Mouse (Mus musculus) limb, embryonic 10.5 days (tissue): ENCODE data around the gene Vps37d. TPM values are rescaled to one million over a fixed set of nuclear protein-coding genes. Genes with fewer than 3 reads are reported as not detected.
"Not testable (repeated sequence)": the region's sequence is repeated elsewhere in the genome, so short reads cannot be mapped to it uniquely, and the experiment has no call there.

ENCODE experiments used
- DNase-seq: peaks from one replicate; pipeline ENCODE4 v3.0.0-alpha.2; 2017; ENCODE audit warnings: low spot score
- H3K27ac ChIP-seq: fragments of 300-500 bp; sonication (generic); 2 replicates; pipeline ENCODE4 v1.5.1; 2016; ENCODE audit warnings: mild to moderate bottlenecking
- H3K27me3 ChIP-seq: fragments of 300-500 bp; sonication (generic); 2 replicates; pipeline ENCODE4 v1.6.1; 2016; ENCODE audit warnings: low read depth, mild to moderate bottlenecking; ENCODE audit not compliant: poor library complexity, severe bottlenecking
- H3K36me3 ChIP-seq: fragments of 300-500 bp; sonication (generic); 2 replicates; pipeline ENCODE4 v1.6.1; 2016; ENCODE audit warnings: mild to moderate bottlenecking, moderate library complexity
- H3K4me1 ChIP-seq: fragments of 300-500 bp; sonication (generic); 2 replicates; pipeline ENCODE4 v1.6.1; 2016
- H3K4me3 ChIP-seq: fragments of 300-500 bp; sonication (generic); 2 replicates; pipeline ENCODE4 v1.5.1; 2016; ENCODE audit warnings: mild to moderate bottlenecking, moderate library complexity
- H3K9me3 ChIP-seq: fragments of 300-500 bp; sonication (generic); replicated peaks from 2 replicates; pipeline ENCODE4 v1.6.1; 2016; ENCODE audit warnings: mild to moderate bottlenecking
- WGBS: fragments of 180-500 bp; shearing (Covaris S2); methylation state at CpG from one replicate; pipeline ENCODE4 v1.1.7; 2016; 5-methylcytosine and 5-hydroxymethylcytosine counted together
- polyA plus RNA-seq: library from polyadenylated mRNA; unstranded; fragments of >200 nt; fragmentation: Nextera tagmentation; extraction: Ambion mirVana; gene quantifications from 2 replicates; pipeline ENCODE4 v1.2.1, GENCODE M21; 2016

Gene Vps37d
- polyA plus RNA-seq, 1 experiment from 2014 or later = 12.7 TPM

DNA sequence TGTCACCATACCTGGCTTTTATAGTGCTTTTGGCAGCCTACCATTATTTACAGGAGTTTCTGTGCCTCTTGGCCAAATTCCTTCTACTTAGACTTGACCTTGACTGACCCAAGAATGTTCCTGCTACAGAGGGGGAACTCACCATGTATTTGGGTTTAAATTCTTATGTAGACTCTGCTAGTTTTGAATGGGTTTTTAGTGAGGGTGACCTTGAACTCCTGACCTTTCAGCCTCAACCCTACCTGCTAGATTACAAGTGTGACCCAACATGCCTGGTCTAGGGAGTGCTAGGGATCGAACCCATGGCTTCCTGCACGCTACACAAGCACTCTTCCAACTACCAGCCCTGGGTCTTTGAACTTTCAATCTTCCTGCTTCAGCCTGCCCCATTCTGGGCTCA lies 6.0 kb downstream of the Vps37d start:
- no peak overlapping the region for H3K4me3 ChIP-seq
- H3K27me3 ChIP-seq = 0 out of 2 replicates have a peak, but pooled peaks cover 6% of the 10 kb centered on the region
- WGBS = 92% methylated on average over 2 of the region's 2 CpGs
- peaks cover 65% of the 10 kb centered on the region for H3K36me3 ChIP-seq
- H3K9me3 ChIP-seq = no peaks in the 10 kb centered on the region
- H3K4me1 ChIP-seq = peaks cover 31% of the 10 kb centered on the region
- no peak for DNase-seq
- no peak overlapping the region for H3K27ac ChIP-seq

DNA sequence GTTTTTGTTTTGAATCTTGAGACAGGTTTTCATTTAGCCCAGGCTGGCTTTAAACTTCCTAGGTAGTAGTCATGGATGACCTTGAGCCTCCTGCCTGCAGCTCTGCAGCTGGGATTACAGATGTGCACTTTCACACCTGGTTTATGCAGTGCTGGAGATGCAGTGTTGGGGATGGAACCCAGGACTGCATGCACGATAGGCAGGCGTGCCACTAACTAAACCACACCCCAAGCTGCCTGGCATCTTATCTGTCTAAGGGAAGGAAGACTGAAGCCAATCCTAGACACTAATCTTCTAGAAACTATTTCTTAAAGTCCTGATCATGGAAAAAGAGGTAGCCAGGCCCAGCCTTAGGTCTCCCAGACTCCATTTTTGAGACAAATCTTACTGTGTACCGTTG lies 7.6 kb downstream of the Vps37d start:
- Histone ChIP-seq H3K4me1 (peaks cover 27% of the 10 kb centered on the region), H3K4me3 (no peak overlapping the region), H3K27ac (no peak overlapping the region), H3K36me3 (peaks cover 68% of the 10 kb centered on the region), H3K27me3 (0 out of 2 replicates have a peak, but pooled peaks cover 6% of the 10 kb centered on the region), H3K9me3 (no peaks in the 10 kb centered on the region)
- WGBS = 93% methylated on average over 3 of the region's 3 CpGs
- DNase-seq = no peak

DNA sequence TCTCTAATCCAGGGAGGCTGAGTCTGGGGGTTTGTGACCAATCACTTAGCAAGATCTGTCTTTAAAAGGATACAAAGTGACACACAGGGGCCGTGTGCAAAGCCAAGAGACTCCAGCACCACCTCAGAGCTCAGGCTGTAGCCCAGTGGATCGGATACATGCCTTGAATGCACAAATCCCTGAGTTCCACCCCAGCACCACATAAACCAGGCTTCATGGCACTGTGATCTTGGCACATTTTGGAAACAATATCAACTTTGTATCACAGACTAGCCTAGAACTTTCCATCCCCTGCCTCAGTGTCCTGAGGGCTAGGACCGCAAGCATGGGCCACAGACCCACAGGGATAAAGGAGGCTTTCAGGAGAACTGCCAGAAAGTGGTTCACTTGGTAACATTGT lies 12.1 kb downstream of the Vps37d start:
- no peaks in the 10 kb centered on the region for H3K9me3 ChIP-seq
- no peak overlapping the region for H3K27ac ChIP-seq
- no peak overlapping the region for H3K4me3 ChIP-seq
- DNase-seq = no peak
- H3K4me1 ChIP-seq = peaks cover 25% of the 10 kb centered on the region
- 92% methylated on average over 3 of the region's 3 CpGs for WGBS
- H3K27me3 ChIP-seq = no peaks in the 10 kb centered on the region
- H3K36me3 ChIP-seq = peaks cover 45% of the 10 kb centered on the region

DNA sequence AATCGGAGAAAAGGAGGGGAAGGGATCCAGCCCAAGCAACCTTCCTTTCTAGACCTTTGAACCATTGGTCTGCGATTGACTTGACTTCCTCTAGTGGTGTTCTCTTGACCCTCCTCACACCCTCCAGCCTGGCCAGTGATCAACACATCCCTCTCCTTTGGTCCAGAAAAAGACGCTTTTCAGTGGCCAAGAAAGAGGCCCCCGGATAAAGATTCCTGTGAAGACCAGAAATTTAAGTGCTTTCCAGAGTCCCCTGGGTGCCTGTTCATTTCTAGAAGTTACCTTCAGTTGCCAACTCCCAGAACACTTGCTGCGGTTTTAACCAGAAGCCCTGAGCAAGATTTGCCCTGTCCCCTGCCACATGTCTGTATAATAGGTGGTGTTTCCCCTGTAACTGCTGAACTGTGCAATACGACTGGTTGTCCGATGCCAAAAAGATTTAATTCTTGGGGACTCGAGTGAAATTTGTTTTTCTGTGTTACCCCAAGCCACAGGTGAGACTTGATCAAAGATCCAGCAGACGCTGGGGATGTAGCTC lies 13.1 kb downstream of the Vps37d start, which contains the start of gene Bud23:
TSS of gene Bud23 (minus strand) at position 51 of the 538 bp plus-strand sequence.
- not testable (repeated sequence) for H3K27me3 ChIP-seq, H3K9me3 ChIP-seq, DNase-seq
- WGBS = 78% methylated on average over 9 of the region's 9 CpGs
- H3K4me3 ChIP-seq = peak within 1 kb of the TSS; percentile 90
- H3K27ac ChIP-seq = peak within 1 kb of the TSS; percentile 78
- H3K36me3 ChIP-seq = peaks cover 53% of the 10 kb centered on the region
- peaks cover 25% of the 10 kb centered on the region for H3K4me1 ChIP-seq

DNA sequence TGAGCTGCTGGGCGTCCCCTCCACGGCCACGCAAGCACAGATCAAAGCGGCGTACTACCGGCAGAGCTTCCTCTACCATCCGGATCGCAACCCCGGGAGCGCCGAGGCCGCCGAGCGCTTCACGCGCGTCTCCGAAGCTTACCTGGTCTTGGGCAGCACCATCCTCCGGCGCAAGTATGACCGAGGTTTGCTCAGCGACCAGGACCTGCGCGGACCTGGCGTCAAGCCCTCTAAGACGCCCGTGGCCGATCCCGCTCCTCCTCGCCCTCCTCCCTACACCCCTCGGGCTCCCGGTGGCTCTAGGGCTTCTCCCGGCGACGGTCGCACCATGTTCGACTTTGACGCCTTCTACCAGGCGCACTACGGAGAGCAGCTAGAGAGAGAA lies 13.7 kb downstream of the Vps37d start:
- WGBS = 1% methylated on average over 40 of the region's 40 CpGs
- Histone ChIP-seq H3K27ac (peak overlapping the region; percentile 78), H3K4me1 (peaks cover 25% of the 10 kb centered on the region), H3K4me3 (peak overlapping the region; percentile 90), H3K27me3 (no peaks in the 10 kb centered on the region), H3K36me3 (peaks cover 59% of the 10 kb centered on the region), H3K9me3 (no peaks in the 10 kb centered on the region)
- no peak for DNase-seq

DNA sequence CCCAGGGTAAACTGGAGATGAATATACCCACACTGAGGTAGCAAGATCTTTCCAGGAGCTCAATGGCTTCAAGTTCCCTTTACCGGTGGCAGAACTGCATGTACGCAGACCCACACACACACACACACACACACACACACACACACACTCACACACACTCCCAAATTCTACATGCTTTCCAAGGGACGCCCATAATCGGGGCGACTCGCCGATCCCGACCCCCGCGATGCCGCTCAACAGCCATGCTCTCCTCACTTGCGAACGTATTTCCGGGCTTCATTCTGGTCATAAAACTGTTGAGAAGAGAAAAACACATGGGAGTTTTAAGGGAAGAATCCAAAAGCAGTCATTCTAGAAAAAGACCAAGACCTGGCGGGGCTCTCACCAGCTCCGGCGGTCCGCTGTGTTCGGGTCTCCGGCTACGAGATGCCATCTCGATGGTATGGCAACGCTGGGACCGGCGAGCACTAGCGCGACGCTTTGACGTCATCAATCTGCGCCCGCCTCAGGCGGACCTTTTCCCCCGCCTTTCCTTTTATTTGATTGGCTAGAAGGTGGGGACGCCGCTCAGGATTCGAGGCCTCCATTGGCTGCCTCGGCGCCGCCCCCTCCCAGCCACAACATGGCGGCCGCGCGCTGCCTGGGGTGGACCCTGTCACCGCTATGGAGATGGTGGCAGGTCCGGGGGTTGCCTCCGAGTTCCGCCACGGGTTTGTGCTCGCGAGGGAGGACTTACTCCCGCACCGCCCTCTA lies 14.3 kb downstream of the Vps37d start, which contains the start of gene Dnajc30:
TSS of gene Dnajc30 (plus strand) at position 574 of the 753 bp plus-strand sequence.
- no peaks in the 10 kb centered on the region for H3K9me3 ChIP-seq
- H3K4me3 ChIP-seq = peak within 1 kb of the TSS; percentile 90
- H3K27ac ChIP-seq = peak within 1 kb of the TSS; percentile 78
- H3K27me3 ChIP-seq = no peaks in the 10 kb centered on the region
- H3K36me3 ChIP-seq = peaks cover 65% of the 10 kb centered on the region
- DNase-seq = peak; percentile 99
- H3K4me1 ChIP-seq = peaks cover 25% of the 10 kb centered on the region
- under 1% methylated on average over 52 of the region's 52 CpGs for WGBS

DNA sequence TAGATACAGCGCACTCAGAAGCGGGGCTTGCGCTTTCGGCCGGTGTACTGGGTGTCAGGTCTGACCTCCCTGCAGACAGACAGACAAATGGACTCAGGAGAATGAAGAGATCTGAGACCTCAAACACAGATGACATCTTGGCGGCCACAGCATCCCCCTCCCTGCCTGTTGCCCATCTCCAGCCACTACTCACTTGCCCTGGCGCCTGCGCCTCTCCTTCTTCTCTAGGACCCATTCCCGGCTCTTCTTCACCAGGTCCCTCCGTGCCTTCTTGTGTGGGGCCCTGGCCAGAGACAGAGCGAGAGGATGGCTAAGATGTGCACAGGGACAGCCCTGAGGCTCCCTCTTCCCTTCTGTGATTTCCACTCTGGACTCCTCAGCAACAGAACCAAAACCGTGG lies 24.7 kb downstream of the Vps37d start:
- H3K4me3 ChIP-seq = no peak overlapping the region
- no peak for DNase-seq
- peaks cover 88% of the 10 kb centered on the region for H3K36me3 ChIP-seq
- H3K27me3 ChIP-seq = no peaks in the 10 kb centered on the region
- WGBS = 92% methylated on average over 12 of the region's 12 CpGs
- H3K4me1 ChIP-seq = no peaks in the 10 kb centered on the region
- H3K9me3 ChIP-seq = no peaks in the 10 kb centered on the region
- H3K27ac ChIP-seq = 0 out of 2 replicates have a peak overlapping the region, but pooled peaks have one; percentile 28

DNA sequence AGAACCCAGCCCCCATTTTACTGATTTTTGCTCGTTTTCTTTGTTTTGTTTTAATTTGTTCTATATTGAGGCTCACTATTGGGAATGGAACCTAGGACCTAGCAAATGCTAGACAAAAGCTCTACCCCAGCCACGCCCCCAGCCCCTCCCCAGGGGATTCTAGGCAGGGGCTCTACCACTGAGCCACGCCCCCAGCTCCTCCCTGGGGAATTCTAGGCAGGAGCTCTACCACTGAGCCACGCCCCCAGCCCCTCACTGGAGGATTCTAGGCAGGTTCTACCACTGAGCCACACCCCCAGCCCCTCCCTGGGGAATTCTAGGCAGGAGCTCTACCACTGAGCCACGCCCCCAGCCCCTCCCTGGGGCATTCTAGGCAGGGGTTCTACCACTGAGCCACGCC lies 28.8 kb downstream of the Vps37d start:
- 96% methylated on average over 6 of the region's 6 CpGs for WGBS
- H3K4me3 ChIP-seq, H3K4me1 ChIP-seq, H3K9me3 ChIP-seq, DNase-seq, H3K27me3 ChIP-seq, H3K27ac ChIP-seq: not testable (repeated sequence)
- H3K36me3 ChIP-seq = peaks cover 72% of the 10 kb centered on the region

DNA sequence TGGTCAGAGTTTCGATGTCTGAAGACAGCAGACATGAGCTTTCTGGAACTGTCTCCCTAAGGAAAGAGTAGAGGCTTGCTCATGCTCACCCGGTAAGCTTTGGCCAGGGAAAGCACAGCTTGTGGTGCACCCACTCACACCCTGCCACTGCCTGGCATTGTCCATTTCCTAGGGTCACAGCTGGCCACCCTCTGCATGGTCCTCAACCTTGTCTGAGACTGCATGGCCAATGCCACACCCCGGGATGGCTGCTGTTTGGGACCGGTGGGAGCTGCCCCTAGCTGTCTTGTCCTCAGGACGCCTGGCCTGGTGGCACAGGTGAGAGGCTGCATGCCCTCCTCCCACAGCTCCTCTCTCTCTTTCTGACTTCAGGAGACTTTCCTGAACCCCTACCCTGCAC lies 29.5 kb downstream of the Vps37d start:
- H3K27me3 ChIP-seq = no peaks in the 10 kb centered on the region
- no peak overlapping the region for H3K4me3 ChIP-seq
- no peaks in the 10 kb centered on the region for H3K9me3 ChIP-seq
- H3K27ac ChIP-seq = no peak overlapping the region
- no peak for DNase-seq
- H3K4me1 ChIP-seq = no peaks in the 10 kb centered on the region
- 94% methylated on average over 5 of the region's 5 CpGs for WGBS
- peaks cover 68% of the 10 kb centered on the region for H3K36me3 ChIP-seq

DNA sequence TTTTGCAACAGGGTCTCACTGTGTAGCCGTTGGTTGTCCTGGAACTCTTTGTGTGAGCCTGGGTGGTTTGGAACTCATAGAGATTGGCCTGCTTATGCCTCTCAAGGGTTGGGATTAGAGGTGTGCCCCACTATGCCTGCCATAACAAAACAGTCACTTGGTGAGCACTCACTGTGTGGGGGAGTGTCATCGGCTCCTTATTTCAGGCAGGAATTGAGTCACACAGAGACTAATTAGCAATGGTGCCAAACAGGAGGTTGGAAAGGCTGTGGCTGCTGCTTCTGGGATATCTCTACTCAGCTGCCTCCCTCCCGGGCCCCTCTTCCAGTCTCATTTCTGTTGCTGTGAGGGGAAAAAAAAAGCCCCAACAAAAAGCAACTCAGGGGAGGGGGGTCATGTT lies 33.5 kb downstream of the Vps37d start:
- no peaks in the 10 kb centered on the region for H3K9me3 ChIP-seq
- H3K4me1 ChIP-seq = peaks cover 13% of the 10 kb centered on the region
- H3K4me3 ChIP-seq = no peak overlapping the region
- WGBS = 96% methylated on average over 3 of the region's 3 CpGs
- no peak overlapping the region for H3K27ac ChIP-seq
- no peak for DNase-seq
- peaks cover 52% of the 10 kb centered on the region for H3K36me3 ChIP-seq
- peaks cover 5% of the 10 kb centered on the region; the same call in 1 of the 2 replicates for H3K27me3 ChIP-seq

DNA sequence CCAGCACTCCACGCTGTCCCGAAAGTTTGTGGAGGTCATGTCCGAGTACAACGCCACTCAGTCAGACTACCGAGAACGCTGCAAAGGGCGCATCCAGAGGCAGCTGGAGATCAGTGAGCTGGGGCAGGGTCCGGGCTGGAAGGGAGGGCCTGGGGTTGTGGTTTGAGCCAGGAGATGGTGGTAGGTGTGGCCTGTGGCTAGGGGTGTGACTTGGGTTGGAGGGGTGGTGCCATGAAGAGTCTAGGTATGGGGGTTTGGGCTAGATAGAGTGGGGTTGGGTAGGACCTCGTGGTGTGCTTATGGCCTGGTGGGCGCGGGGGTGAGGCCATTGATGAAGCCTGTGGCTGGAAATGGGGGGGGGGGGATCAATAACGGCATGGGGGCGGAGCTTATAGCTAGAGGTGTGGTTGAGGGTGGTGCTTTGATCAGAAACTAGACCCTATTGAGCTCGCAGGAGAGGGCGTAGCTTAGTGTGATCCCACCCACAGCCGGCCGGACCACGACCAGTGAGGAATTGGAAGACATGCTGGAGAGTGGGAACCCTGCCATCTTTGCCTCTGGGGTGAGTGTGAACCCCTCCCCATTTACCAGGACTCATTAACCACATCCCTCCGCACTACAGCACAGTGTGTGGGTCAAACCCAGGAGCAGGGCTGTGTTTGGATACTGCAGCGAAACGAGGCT lies 35.8 kb downstream of the Vps37d start:
- peaks cover 55% of the 10 kb centered on the region for H3K36me3 ChIP-seq
- 31% methylated on average over 18 of the region's 21 CpGs for WGBS
- no peak overlapping the region for H3K27ac ChIP-seq
- DNase-seq = no peak
- peaks cover 5% of the 10 kb centered on the region; the same call in 1 of the 2 replicates for H3K27me3 ChIP-seq
- H3K4me1 ChIP-seq = peaks cover 13% of the 10 kb centered on the region
- H3K9me3 ChIP-seq = no peaks in the 10 kb centered on the region
- H3K4me3 ChIP-seq = peak overlapping the region; percentile 20; the same call in 1 of the 2 replicates

DNA sequence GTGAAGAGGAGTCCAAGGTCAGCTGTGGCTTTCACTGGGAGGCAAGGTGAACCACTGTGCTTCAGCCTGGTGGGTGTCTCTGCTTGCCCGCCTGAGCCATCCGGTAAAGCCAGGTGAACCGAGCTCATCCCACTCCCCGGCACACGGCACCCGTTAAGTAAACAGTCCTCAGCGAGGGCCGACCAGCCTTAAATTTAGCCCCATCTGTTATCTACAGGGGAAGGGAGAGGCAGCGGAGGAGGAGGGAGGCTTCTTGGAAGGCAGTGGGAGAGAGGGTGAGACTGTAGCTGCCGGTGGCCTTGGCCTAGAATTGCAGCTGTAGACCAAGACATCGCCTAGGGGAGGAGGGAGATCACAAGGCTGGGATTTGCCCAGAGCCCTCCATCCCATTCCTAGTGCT lies 37.3 kb downstream of the Vps37d start:
- WGBS = 61% methylated on average over 11 of the region's 11 CpGs
- Histone ChIP-seq H3K27me3 (peaks cover 5% of the 10 kb centered on the region; the same call in 1 of the 2 replicates), H3K4me1 (peaks cover 16% of the 10 kb centered on the region), H3K36me3 (peaks cover 51% of the 10 kb centered on the region), H3K4me3 (no peak overlapping the region), H3K9me3 (no peaks in the 10 kb centered on the region), H3K27ac (no peak overlapping the region)
- DNase-seq = no peak

DNA sequence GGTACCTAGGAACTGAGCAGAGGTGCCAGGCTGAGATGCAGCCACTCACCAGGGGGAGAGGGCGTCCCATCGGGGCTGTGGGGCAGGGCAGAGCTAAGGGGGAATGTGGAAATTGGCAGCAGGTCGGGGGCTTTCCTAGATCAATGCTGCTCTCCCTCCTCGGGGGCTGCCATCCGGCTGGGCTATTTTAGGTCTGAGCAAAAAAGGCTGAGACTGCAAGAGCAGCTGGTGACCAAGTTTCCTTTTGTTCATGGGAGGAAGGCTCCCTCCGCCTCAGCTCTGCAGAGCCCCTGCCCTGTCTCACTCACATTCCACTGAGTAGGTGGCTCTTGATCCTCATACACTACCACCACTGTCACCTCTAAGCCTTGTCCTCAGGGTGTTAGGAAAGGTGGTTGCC lies 38.0 kb downstream of the Vps37d start:
- H3K4me3 ChIP-seq = no peak overlapping the region

More for the DNA sequence above, 38.0 kb downstream of the Vps37d start:
- Histone ChIP-seq H3K27ac (peak overlapping the region; percentile 6; the same call in 1 of the 2 replicates), H3K4me1 (peaks cover 19% of the 10 kb centered on the region), H3K27me3 (peaks cover 5% of the 10 kb centered on the region; the same call in 1 of the 2 replicates), H3K36me3 (peaks cover 44% of the 10 kb centered on the region), H3K9me3 (no peaks in the 10 kb centered on the region)
- DNase-seq = no peak
- 71% methylated on average over 6 of the region's 6 CpGs for WGBS
